Mouse (Mus musculus): Measurements from ENCODE around the gene Ppwd1. TPM values are rescaled to one million over a fixed set of nuclear protein-coding genes. Genes with fewer than 3 reads are reported as not detected.

Ppwd1 gene
- polyA plus RNA-seq (2015; fragmentation: Nextera tagmentation; extraction: Ambion mirVana), result 6.0 and 7.1 TPM in 2 replicates

GRCm38 (mm10) chr13:104228384-104229066 is at the start of gene Ppwd1, which contains the start of gene Cenpk:
Gene Ppwd1, minus strand, starts transcription at chr13:104228843.
Gene Cenpk, plus strand, starts transcription at chr13:104228611.

DNA sequence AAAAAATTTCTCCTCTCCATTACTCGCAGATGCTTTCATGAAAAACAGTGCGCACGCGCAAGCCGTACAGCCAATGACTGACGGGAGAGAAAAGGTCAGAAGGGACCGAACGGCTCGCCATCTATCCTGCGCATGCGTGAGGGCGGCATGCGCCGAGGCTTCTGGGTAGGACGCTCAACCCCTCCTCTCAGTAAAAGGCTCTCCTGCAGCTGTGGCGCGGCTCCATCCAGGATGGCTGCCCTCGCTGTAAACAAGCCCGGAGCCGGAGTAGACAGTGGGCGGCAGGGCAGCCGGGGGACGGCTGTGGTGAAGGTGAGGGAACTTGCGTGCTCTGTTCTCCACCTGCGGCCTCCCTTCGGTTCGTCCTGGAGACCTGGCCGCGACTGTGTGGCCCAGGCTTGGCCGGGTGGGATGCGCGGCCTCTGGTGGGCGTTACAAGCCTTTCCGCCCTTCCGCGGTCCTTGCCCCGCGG is 50.0 kb downstream of the Ppwd1 start, which contains the start of gene Trim23:
Trim23 (plus strand) TSS at position 148 of the 472 bp plus-strand sequence.

GRCm38 (mm10) chr13:104177796-104178649 is 50.6 kb downstream of the Ppwd1 start, which contains the start of gene Trappc13:
Gene Trappc13, minus strand, starts transcription at chr13:104178469.

Other genes with a start within 250 kb of the Ppwd1 start
- gene Nln, start 119.2 kb downstream of the Ppwd1 start, polyA plus RNA-seq (2015; fragmentation: Nextera tagmentation; extraction: Ambion mirVana), result 44.6 and 46.3 TPM in 2 replicates
- 24.6 and 29.0 TPM in 2 replicates for gene Sgtb, start 119.1 kb downstream of the Ppwd1 start, polyA plus RNA-seq (2015; fragmentation: Nextera tagmentation; extraction: Ambion mirVana)
- gene Trappc13, start 50.4 kb downstream of the Ppwd1 start, polyA plus RNA-seq (2015; fragmentation: Nextera tagmentation; extraction: Ambion mirVana), result 41.4 and 44.4 TPM in 2 replicates
- gene Trim23, start 50.0 kb downstream of the Ppwd1 start, polyA plus RNA-seq (2015; fragmentation: Nextera tagmentation; extraction: Ambion mirVana), result 27.1 and 27.9 TPM in 2 replicates
- 10.9 and 11.0 TPM in 2 replicates for gene Cenpk, start 232 bp downstream of the Ppwd1 start, polyA plus RNA-seq (2015; fragmentation: Nextera tagmentation; extraction: Ambion mirVana)
- 0.64 and 0.66 TPM in 2 replicates for gene Adamts6, start 59.0 kb upstream of the Ppwd1 start, polyA plus RNA-seq (2015; fragmentation: Nextera tagmentation; extraction: Ambion mirVana)

Measured in neural tube, postnatal 0 days (tissue).